Mouse (Mus musculus) MEL (cell line): ENCODE data around the gene Racgap1.

Experiments
- CTCF ChIP-seq, 3 experiments: IDR thresholded peaks in 2 of 3; conservative IDR thresholded peaks in 1 of 3; 2 replicates each; pipeline ENCODE4 v1.5.1; 2011 to 2012; ENCODE audit warnings: low read length in 3 of 3, low read depth in 2 of 3, mild to moderate bottlenecking in 2 of 3, improper control_type of control experiment in 1 of 3, inconsistent platforms in 1 of 3, mixed read lengths in 1 of 3, moderate library complexity in 1 of 3; ENCODE audit not compliant: control insufficient read depth in 1 of 3, insufficient read depth in 1 of 3, poor library complexity in 1 of 3, severe bottlenecking in 1 of 3
- E2F4 ChIP-seq: IDR thresholded peaks from 2 replicates; pipeline ENCODE4 v1.6.1; 2011; ENCODE audit warnings: low read depth, low read length, improper control_type of control experiment, borderline replicate concordance
- ETS1 ChIP-seq: IDR thresholded peaks from 2 replicates; pipeline ENCODE4 v1.6.1; 2012; ENCODE audit warnings: low read depth, mild to moderate bottlenecking, inconsistent platforms, low read length, improper control_type of control experiment, moderate library complexity
- POLR2A ChIP-seq, 2 experiments: IDR thresholded peaks; 2 replicates each; pipeline ENCODE4 v1.6.1; 2011 to 2012; ENCODE audit warnings: low read length in 2 of 2, mild to moderate bottlenecking in 2 of 2, control low read depth in 1 of 2, improper control_type of control experiment in 1 of 2, low read depth in 1 of 2, moderate library complexity in 1 of 2; ENCODE audit not compliant: control insufficient read depth in 1 of 2, insufficient read depth in 1 of 2, poor library complexity in 1 of 2
- POLR2AphosphoS2 ChIP-seq: IDR thresholded peaks from 2 replicates; pipeline ENCODE4 v1.6.1; 2011; ENCODE audit warnings: low read length, improper control_type of control experiment
- RCOR1 ChIP-seq: IDR thresholded peaks from 2 replicates; pipeline ENCODE4 v1.6.1; 2012; ENCODE audit warnings: low read depth, mild to moderate bottlenecking, inconsistent platforms, low read length, improper control_type of control experiment
- USF1 ChIP-seq: IDR thresholded peaks from 2 replicates; pipeline ENCODE4 v1.6.1; 2014; ENCODE audit warnings: low read depth, mild to moderate bottlenecking, inconsistent platforms, low read length, improper control_type of control experiment, moderate library complexity

GRCm38 (mm10) chr15:99605595-99605994, 45.9 kb downstream of the Racgap1 start:
- TF ChIP-seq E2F4 (no peak), ETS1 (no peak), POLR2A (IDR thresholded peaks at IDR 0.05; ENCODE audit: control insufficient read depth in 1 of 2, insufficient read depth in 1 of 2, low read depth in 1 of 2, low read length in 2 of 2, poor library complexity in 1 of 2) (no peak), POLR2AphosphoS2 (no peak), CTCF (IDR thresholded peaks at IDR 0.05 in 2 of 3, conservative IDR thresholded peaks at IDR 0.05 in 1 of 3; ENCODE audit: control insufficient read depth in 1 of 3, insufficient read depth in 1 of 3, low read depth in 2 of 3, low read length in 3 of 3, poor library complexity in 1 of 3, severe bottlenecking in 1 of 3) (no peak), RCOR1 (no peak), USF1 (no peak)
